Mouse (Mus musculus) layer of hippocampus, adult 8-10 months (tissue): ENCODE results near the gene Lrrc4c. TPM values are rescaled to one million over a fixed set of nuclear protein-coding genes. Genes with fewer than 3 reads are reported as not detected.

Experiments used
- DNase-seq, 2 experiments: peaks; one replicate each; pipeline ENCODE4 v3.0.0; 2022; ENCODE audit warnings: low spot score in 2 of 2
- total RNA-seq, 4 experiments: library from RNA; stranded (reverse); gene quantifications; 2 replicates each; pipeline ENCODE4 v1.2.4; 2022

The Lrrc4c gene
- total RNA-seq, 4 experiments from 2014 or later, result 67.3 to 78.3 (median 72.0) TPM

DNA sequence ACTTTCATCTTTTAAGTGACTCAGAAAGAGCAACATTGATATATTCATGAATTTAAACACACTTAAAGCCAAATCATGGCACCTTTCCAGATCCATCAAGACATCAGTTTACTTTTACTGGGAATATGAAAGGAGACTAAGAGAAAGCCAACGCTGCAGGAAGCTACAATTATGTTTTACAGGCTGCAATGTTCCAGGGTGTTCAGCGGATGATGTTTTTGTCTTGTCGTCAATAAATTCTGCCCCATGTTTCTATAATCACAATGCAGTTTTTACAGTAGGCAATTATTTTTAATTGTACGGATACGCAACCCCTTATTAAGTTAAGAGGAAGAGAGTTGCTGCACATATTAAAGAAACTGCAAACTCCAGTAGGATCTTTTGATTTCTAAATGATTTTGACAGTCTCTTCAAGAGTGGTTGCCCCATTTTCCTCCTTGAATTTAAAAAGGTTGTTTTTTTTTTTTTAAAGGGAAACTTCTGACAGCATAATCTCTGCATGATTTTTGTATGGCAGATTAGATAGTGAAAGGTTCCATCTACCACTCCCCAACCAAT lies 532.9 kb downstream of the Lrrc4c start:
- DNase-seq, result no peak

GRCm38 (mm10) chr2:96853797-96854196 lies 535.8 kb downstream of the Lrrc4c start:
- DNase-seq, result no peak

- DNase-seq, result no peak
Measured at GRCm38 (mm10) chr2:96876062-96876461, 558.1 kb downstream of the Lrrc4c start.

DNA sequence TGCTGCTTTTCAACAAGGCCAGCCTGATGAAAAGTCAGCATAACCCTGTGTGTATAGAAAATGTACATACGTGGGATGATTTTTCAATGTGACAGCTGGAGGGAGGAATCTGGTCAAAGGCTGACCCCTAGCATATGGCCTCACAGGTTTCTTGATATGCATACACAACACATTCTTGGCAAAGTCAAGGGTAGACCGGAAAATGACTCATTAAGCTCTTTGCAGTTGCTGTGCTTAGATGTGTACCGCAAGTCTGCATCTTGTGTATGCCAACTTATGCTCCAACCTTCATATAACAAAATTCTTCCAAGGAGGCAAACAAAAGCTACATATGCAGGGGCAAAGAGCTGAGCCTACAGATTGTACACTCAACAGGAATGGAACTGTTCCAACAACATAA lies 631.6 kb downstream of the Lrrc4c start:
- no peak for DNase-seq

DNA sequence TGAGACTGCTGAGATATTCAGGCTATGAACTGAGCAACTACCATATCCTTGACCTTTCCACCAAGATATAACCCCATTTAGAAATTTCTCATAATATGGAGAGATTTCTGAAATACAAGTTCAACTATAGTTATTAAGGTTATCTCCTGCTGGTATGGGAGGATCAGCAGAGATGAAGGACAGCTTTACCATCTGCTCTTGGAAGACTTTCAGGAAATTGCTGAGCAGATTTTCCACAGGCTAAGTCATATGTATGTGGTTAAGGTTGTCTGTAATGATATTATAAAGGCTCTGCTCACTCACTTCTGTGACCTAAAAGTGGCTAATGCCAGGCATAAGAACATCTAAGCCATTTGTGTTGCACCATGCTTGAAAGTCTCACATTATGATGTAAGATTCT lies 681.6 kb downstream of the Lrrc4c start:
- DNase-seq, result no peak

DNA sequence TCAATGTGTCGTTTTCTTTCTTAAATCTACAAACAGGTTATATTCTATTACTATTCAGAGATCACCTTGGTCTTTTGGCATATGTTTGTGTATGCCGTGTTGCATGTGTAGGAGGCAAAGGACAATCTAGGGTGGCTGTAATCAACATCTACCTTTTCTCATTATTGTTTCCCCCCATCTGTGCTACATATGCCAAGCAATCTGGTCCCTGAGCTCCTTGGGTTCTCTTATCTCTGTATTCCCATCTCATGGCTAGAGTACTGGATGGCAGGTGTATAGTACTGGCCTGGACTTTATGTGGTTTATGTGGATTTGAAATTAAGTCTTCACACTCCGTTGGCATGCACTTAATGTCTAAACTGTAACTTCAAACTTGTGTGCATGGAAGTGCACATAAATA lies 700.4 kb downstream of the Lrrc4c start:
- no peak for DNase-seq

DNA sequence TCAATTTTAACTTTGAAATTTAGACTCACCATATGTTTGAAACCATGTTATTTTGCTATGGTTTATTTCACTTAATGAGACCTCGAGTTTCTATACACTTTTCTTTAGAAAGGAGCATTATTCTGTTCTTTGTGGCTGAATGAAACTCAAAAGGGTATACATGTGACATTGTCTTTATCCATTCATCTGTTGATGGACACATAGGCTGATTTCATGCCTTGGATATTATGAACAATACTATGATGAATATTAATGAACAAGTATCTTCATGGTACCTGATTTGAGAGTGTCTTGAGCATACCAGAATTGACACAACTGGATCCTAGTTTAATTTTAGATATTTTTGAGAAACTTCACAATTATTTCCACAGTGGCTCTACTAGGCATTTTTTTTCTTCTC lies 709.0 kb downstream of the Lrrc4c start:
- no peak for DNase-seq

- DNase-seq, result no peak
Measured at GRCm38 (mm10) chr2:97027585-97027984, 709.6 kb downstream of the Lrrc4c start.

DNA sequence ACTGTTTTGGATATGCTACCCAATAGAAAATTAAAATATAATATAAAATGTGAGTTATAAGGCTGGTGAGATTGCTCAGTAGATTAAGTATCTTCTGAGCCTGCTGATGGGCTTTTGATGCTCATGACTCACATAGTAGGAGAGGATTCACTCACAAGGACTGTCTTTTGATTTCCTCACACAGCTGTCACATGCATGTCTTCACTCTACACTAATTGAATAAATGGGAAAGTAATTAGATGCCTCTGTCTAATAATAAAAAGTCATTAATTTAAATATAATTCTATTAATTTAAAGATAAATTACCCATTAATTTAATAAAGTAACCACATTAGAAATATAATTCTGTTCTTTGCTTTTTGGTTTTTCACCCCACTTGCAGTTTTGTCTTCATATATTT lies 718.4 kb downstream of the Lrrc4c start:
- DNase-seq, result no peak

DNA sequence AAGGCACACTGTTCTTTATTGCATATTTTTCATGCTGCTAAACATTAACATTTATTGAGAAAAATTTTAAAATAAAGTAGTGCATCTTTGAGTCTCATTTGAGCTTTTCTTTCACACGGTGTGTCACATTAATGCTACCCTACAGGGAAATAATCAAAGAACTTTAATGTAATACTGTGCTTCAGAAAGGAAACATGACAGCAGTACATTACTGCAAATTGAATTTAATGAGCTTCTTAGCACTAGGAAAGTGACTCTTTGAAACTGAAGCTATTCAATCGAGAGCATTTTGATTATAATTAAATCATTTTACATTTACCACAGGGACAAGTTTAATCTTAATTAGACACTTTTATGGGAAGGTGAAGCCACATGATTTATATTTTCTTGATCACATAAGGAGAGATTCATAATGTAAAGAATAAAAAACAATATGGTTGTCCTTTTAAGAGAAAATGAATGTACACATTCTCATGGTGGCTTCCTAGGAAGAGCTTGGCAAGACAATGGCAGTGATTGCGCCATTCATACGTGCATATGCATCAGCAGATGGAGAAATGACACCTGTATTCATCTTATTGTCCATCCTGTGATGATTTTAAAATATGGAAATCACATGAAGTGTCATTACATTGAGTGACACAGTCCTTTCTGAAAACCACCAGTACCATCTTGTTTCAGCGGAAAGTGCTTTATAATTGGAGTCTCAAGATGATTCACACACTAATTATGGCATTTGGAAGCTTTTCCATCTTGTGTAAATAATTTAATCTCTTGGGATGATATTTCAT lies 719.2 kb downstream of the Lrrc4c start:
- DNase-seq, result no peak

DNA sequence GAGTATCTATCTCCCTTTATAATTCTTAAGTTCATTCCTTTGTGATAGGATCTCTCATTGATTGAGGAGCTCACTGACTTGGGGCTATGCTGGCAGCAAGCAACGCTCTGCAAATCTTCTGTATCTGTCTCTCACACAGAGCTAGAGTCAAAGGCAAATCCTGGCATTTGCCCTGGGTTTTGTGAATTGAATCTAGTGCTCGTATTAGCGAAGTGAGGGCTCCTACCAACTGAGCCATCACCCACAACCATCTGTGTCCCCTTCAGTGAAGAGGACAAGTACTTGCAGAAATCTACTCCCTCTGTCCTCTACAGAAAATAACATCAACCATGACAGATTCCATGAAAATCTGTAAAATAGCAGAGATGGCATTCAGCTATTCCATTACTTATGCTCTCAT lies 726.0 kb downstream of the Lrrc4c start:
- peak in 1 of 2 experiments; percentile 5 for DNase-seq

GRCm38 (mm10) chr2:97045628-97046027 lies 727.7 kb downstream of the Lrrc4c start:
- no peak for DNase-seq

DNA sequence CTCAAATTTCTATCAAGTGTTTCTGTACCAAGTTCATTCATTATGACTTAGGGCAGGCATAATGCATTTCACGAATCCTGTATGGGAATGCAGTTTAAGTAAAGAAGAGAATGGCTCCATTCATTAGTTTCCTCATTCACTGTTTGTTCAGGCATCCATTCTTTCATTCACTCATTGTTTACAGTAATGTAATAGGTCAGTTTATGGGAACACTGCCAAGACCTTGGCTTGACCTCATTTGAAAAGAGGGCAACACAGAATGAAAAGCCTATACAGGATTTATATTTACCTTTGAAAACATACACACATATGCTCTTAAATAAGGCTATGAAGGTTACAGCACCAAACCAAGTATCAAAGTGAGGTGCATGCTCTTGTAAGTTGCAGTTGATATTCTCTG lies 762.2 kb downstream of the Lrrc4c start:
- DNase-seq, result no peak

- DNase-seq, result peak; percentile 9 to 14
Measured at GRCm38 (mm10) chr2:97097965-97098364, 780.0 kb downstream of the Lrrc4c start.

GRCm38 (mm10) chr2:97103398-97104162 lies 785.6 kb downstream of the Lrrc4c start:
- DNase-seq, result no peak

GRCm38 (mm10) chr2:97124246-97124645 lies 806.3 kb downstream of the Lrrc4c start:
- DNase-seq, result no peak

- no peak for DNase-seq
Measured at GRCm38 (mm10) chr2:97138454-97138853, 820.5 kb downstream of the Lrrc4c start.

DNA sequence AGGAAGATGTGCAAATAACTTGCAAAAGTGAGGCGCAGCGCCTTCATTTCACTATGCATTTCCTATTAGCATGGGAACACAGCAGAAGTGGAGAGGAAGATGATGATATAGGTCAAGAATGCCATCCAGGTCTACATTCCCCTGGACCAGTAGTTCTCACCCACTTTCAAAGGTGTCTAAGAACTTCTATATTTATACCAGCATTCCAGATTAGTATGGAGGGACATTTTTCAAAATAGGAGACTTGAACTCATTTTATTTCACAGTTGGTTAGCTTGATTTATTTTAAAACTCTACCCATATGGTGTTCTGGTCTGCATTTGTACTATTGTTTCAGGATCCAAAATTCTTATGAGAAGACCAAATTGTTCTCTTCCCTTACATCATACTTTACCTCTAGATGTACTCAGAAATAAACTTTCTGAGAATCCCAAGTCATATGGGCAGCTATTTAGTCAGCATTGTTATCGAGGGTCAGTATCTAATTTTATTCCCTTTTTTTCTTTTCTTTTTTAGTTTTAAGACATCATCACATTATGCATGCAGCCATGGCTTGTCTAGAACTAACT lies 833.7 kb downstream of the Lrrc4c start:
- DNase-seq, result no peak

GRCm38 (mm10) chr2:97165745-97166144 lies 847.8 kb downstream of the Lrrc4c start:
- DNase-seq, result no peak

GRCm38 (mm10) chr2:97178399-97178798 lies 860.4 kb downstream of the Lrrc4c start:
- no peak for DNase-seq

- no peak for DNase-seq
Measured at GRCm38 (mm10) chr2:97196968-97197606, 879.1 kb downstream of the Lrrc4c start.

DNA sequence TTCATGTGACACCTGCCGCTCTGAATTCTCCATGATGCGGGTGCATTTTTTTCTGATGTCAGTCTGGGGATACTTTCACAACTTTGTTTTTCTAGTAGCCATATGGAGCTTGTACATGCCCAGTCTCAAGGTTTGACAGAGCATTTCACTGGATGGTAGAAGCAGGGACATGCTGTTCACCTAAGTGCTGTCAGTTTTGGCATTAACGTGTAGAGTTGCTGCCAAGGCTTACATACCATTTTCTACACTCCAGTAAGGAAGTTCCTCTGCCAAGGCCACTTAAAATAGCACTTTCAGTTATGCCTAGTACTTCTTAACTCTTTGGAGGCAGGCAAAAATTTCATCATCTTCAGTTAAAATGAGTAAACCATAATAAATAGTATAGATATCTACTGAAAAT lies 915.0 kb downstream of the Lrrc4c start:
- DNase-seq, result peak in 1 of 2 experiments; percentile 16
